Mouse (Mus musculus) gastrocnemius, adult 18-20 months (tissue): ENCODE data around the gene Cyp2w1. TPM values are rescaled to one million over a fixed set of nuclear protein-coding genes. Genes with fewer than 3 reads are reported as not detected.

Source experiments
- DNase-seq: peaks from one replicate; pipeline ENCODE4 v3.0.0; 2021; ENCODE audit warnings: low spot score
- total RNA-seq, 2 experiments: library from RNA; stranded (reverse); gene quantifications; 2 replicates each; pipeline ENCODE4 v1.2.3; 2021

Gene Cyp2w1
- total RNA-seq, 2 experiments from 2014 or later = not detected

- DNase-seq = no peak
These were observed 12.6 kb downstream of the Cyp2w1 start for GRCm38 (mm10) chr5:139364911-139365571.

DNA sequence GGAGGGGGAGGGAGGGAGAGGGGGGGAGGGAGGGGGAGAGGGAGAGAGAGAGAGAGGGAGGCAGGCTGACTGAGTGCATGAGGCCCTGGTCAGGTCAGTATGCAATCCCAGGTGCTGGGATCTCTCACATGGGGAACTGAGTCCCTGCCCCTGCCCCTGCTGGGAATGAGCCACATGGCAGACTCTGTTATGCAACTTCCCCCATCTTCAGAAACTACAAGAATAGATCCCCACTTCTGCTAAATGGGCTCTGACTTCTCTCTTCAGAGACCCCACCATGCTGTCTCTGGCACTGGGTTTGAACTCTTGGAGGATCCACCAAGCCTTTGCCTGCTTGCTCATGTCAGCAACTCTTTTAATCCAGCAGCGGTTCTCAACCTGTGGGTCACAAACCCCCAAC is 13.4 kb downstream of the Cyp2w1 start:
- DNase-seq = no peak

- DNase-seq = no peak
These were observed 14.1 kb downstream of the Cyp2w1 start for GRCm38 (mm10) chr5:139366484-139366883.

DNA sequence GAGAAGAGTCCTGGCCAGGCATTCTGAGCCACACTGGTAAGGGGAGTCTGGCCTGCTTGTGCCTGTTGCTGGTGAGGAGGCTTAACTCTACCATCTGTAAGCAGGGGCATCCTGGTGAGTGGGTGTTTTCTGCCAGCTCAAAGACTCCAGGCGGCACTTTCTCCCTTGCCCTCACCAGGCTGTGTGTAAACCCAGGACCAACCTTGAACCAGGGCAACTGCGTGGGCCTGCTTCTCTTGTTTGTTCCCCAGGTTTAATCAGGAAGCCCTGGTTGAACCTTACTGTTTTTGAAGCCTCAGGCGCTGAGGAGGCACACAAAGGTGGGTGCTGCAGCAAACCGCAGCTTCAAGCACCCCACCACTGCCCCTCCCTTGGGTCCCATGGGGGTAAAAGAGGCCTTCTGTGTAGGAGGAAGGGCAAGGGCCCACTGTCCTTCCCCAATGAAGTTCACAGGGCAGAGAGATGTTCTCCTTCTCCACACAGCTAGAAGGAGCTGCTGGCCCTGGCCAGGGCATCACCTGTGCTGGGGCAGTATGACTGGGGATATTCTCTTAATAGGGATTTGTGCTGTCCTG is 15.6 kb downstream of the Cyp2w1 start:
- DNase-seq = no peak

- no peak for DNase-seq
These were observed 16.4 kb downstream of the Cyp2w1 start for GRCm38 (mm10) chr5:139368638-139369320.

- no peak for DNase-seq
These were observed 17.9 kb downstream of the Cyp2w1 start for GRCm38 (mm10) chr5:139370336-139370735.

DNA sequence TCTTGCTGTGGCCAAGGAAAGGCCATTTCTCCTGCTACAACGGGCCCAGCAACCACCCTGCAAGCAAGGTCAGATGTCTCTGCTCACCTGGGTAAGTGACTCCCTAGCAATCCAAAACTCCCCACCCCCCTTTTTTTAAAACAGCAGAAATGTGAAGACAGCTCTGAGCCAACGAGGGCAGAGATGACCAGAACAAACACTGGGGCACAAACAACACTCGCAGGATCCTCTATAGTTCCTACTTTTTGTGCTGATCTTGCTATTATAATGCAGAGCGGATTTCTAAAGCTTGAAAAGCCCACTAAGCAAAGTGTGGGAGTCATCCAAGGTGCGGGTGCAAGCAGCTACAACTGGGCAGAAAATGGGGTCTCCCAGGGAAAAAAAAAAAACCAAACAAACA is 18.7 kb downstream of the Cyp2w1 start:
- no peak for DNase-seq

DNA sequence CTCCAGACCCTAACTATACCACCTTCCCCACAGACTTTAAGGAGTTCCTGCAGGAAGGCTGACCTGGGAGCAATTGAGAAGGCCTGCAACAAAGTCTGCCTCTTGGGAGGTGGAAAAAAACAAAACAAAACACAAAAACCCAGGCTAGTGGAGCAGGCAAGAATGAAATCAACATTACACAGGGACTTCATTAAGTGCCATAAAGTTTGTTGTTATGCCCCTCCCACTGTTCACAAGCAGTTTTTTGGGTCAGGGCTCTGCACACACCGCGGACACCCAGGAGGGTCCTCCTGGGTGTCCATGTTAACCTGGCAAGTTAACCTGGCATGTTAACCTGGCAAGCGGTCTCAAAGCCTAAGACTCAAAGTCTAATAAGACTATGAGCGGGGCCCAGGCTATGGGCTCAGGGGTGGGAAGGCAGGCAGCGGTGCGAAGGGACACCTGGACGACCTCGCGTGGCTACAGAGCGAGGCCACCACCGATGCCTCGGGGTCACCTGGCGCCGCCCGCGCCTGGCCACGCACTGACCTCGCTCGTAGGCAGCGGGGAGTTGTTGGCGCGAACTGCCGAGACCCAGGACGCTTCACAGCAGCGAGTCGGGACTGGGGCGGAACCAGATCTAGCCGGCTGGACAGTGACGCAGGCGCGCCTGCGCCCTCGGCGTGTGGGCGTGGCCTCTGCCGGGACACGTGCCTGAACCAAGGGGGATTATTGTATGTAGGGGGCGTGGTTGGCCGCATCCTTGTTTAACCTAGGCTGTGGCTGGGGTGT is 19.4 kb downstream of the Cyp2w1 start:
- peak; percentile 91 for DNase-seq

DNA sequence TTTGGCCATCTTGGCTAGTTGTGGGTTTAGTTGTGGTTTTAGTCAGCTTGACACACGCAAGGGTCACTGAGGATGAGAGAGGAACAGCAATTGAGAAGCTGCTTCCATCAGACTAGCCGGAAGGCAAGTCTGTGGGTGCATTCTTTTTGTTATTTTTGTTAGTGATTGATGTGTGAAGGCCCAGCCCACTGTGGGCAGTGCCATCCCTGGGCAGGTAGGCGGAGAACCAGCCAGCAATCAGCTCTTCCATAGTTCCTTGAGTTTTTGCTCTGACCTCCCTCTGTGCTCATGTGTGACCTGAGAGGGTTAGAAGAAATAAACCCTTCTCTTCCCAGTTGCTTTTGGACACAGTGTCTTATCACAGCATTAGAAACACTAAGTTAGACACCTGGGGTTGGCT is 20.7 kb downstream of the Cyp2w1 start:
- DNase-seq = no peak

DNA sequence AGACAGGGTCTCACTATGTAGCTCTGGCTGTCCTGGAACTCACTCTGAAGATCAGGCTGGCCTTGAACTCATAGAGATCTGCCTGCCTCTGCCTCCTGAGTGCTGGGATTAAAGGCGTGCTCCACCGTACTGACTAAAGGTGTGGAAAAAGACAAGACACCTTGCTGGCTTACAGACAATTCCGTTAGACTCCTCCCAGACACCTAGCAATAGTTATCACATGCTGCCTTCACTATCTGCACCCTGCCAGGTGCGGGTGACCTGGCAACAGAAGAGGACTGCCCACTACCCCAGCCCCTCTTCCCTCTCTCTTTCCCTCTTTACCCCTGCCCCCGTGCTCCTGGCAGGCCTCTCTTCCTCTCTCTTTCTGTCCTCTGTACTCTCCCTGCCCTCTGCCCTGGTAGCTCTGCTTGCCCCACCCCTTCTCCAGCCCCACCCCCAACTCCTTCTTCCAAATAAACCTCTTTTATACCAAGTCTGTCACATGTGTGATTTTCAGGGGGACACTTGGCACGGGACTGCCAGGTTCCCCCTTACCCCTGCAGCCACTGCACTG is 21.6 kb downstream of the Cyp2w1 start:
- no peak for DNase-seq

GRCm38 (mm10) chr5:139374841-139375240 is 22.4 kb downstream of the Cyp2w1 start:
- DNase-seq = no peak

GRCm38 (mm10) chr5:139377468-139378270 is 25.3 kb downstream of the Cyp2w1 start, which contains the start of gene Gpr146:
Gene Gpr146 (plus strand): TSS chr5:139377697.
- DNase-seq = peak; percentile 86

DNA sequence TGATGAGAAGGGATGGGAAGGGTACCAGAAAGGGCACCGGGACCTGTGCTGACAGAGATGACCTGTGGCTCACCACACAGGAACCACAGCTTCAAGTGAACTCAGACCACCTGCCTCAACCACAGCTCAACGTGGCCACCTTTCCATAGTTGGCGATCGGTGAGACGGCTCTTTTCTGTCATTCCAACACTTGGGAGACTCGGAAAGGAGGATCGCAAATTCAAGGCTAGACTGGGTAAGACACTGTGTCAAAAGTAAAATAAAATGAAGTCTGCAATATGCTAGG is 25.8 kb downstream of the Cyp2w1 start:
- DNase-seq = no peak

- DNase-seq = peak; percentile 81
These were observed 26.7 kb downstream of the Cyp2w1 start for GRCm38 (mm10) chr5:139378986-139379629.

- no peak for DNase-seq
These were observed 27.5 kb downstream of the Cyp2w1 start for GRCm38 (mm10) chr5:139379771-139380384.

DNA sequence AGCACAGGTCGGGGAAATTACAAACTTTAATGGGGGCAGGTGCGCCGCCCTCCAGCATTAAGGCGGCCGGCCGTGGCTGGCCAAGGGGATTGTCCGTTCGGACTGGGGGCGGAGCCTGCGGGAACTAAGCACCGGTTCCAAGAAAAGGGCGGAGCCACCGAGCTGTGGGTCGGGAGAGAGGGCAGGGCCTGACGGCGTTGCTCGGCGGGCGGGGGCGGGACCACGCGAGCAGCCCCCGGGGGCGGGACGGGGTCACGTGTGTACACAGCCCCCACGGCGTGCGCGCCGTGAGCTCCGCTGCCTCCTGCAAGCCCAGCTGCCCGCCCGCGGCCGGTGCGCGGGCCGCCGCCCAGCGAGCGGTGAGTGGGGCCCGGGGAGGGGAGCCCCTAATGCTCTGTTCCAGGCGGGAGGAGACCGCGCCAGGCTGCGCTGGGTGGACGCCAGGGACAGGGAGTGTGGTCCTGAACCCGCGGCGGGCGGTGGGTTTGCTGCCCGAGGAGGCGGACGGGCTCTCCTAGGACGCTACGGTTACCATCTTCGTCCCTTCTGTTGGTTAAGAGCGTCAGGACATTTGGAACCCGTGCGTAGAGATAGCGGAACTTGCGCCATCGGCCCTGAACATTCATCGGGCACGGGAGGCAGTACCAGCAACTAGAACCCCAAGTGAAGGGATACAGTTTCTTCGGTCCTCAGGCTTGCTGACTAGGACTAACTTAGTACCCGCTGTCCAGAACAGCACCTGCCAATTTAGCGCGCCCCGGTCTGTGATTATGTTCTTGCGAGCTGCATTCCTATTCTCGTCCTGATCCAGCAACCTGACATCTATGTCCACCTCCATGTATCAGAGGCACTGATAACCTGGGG is 28.2 kb downstream of the Cyp2w1 start:
- peak; percentile 98 for DNase-seq

GRCm38 (mm10) chr5:139381586-139382513 is 29.4 kb downstream of the Cyp2w1 start:
- peak; percentile 65 for DNase-seq

- no peak for DNase-seq
These were observed 30.3 kb downstream of the Cyp2w1 start for GRCm38 (mm10) chr5:139382760-139383159.
